Mouse (Mus musculus): Measurements from ENCODE around the gene Selenos.

Gene Selenos

GRCm38 (mm10) chr7:66087652-66088051 is 8.2 kb downstream of the Selenos start:
- DNase-seq = no peak

- DNase-seq = no peak
Measured at GRCm38 (mm10) chr7:66088077-66088476, 8.6 kb downstream of the Selenos start.

DNA sequence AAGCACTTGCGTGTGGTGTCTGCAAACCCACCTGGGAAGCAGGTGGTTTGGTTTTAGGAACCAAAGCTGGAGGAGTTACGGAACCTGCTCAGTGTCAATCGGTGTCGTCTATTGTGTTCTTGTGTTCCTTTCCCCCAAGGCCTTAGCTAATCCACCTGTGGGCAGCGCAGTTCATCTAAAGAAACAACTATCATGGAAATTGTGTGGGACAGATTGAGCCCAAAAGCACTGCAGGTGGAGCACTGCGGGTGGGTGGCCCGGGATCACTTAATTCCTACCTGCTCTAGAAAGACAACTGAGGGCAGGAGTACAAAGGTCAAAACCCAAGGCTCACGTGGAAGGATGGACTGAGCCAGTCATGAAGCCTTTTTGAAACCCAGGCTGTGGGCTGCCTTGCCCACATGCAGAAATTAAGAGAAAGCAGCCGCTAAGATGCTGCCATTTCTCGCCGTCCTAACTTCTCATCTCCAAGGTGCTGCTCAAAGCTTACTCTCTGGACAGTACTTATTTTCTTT is 11.3 kb downstream of the Selenos start:
- peak; percentile 34 for DNase-seq

DNA sequence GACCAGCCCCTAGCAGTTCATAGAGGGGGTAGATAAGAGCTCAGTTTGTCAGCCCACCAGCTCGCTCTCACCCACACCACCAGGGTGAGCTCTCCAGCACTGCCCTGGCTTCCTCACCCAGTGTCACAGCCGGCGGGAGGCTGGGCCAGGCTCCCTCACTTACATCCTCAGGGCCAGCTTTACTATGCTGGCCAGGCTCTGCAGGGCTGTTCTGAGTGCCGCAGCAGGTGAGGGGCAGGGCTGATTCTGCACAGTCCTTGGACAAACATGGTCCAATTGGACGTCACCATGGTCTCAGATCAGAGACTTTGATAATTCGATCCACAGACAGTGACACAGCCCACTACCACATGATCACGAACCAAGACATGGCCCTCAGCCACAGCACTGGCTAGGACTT is 12.1 kb downstream of the Selenos start:
- no peak for DNase-seq

DNA sequence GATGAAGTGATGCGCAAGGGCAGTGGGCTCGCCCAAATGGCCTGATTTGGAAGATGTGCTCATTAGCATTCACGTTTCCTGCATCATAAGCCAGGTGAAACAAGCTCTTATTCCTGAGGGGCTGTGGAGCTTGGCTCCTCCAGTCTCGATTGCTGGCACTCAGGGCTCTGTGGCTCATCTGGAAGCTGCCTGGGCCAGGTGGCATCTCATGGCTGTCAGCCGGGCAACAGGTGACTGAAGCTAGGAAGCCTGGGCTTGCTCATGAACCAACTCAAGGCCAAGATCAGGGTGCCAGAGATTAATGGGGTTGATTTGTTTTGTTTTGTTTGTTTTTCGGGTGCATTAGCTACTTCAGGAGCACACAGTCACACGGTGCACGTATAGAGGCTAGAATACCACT is 13.2 kb downstream of the Selenos start:
- no peak for DNase-seq

- DNase-seq = peak; percentile 72
Measured at GRCm38 (mm10) chr7:66094141-66094540, 14.7 kb downstream of the Selenos start.

- DNase-seq = no peak
Measured at GRCm38 (mm10) chr7:66098803-66099202, 19.4 kb downstream of the Selenos start.

DNA sequence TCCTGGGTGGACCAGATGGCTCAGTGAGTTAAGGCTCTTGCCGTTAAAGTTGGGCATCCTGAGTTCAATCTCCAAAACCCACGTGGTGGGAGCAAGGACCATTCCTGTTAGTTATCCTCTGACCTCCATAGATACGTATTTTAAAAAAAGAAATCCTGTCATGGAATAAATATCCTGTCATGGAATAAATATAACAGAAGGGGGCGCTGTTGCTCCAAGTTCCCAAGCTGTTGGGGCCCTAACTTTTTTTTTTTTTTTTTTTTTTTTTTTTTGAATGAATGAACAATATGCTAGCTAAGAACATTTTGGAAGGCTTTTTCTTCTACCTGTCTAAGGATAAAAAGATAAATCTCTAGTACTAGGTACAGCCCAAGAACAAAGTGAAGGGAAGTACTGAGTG is 22.4 kb downstream of the Selenos start:
- DNase-seq = peak; percentile 64

DNA sequence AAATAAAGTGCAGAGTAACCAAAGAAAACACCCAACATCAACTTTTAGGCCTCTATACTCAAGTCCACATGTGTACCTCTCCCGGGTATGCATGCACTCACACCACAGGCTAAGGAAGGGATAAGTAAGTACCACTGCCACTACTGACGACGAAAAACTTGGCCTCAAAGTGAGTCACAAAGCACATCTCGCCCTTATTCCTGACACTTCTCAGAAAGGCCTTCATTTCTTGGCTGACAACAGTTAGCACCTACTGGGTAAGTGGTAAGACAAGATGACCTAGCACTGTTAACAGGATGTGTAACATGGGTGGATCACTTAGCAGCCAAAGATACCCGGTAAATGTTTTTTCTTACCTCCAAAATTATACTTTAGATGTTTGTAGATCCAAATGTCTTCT is 25.1 kb downstream of the Selenos start:
- DNase-seq = no peak

GRCm38 (mm10) chr7:66105771-66106170 is 26.3 kb downstream of the Selenos start:
- no peak for DNase-seq

DNA sequence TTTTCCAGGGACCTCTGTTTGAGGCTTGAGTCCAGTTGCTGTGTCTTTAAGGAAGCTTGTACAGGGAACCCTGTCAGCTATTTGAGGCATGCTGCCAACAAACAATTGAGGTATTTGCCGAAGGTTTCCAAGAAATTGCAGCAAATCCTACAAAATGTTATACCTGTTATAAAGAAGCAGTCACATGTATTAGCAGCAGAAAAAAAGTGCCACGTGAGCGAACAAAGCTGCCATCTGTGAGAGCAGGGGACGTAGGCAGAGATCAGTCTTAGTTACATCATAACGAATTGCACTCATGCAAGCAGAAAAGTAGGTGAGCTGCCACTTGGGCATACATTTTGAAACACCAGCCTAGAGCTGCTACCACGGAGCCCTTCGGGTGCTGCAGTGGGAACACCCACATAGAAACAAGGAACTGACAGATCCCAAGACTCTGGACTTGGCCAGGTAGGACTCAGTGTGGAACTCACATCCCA is 27.2 kb downstream of the Selenos start:
- DNase-seq = peak; percentile 33

DNA sequence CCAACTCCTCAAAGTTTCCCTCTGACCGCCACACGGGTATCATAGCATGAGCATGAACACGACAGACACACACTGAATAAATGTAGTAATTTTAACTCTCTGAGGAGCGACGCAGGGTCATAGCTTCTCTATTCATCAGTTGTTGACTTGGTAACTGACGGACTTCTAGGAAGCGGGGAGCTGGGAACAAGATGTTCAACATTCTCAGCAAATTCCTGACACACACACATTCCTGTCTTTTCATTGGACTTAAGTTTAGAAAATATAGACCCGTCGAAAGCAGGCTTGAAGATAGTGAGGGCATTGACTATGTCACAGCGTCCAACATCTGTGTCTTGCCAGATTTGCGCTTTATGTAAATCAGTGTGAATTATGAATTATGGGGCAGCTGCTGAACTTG is 27.8 kb downstream of the Selenos start:
- peak; percentile 28 for DNase-seq

- peak; percentile 53 for DNase-seq
Measured at GRCm38 (mm10) chr7:66107930-66108329, 28.5 kb downstream of the Selenos start.

GRCm38 (mm10) chr7:66108961-66109854 is 29.8 kb downstream of the Selenos start, which contains the start of gene Chsy1:
Gene Chsy1 (plus strand): TSS chr7:66109515.
- peak; percentile 89 for DNase-seq

DNA sequence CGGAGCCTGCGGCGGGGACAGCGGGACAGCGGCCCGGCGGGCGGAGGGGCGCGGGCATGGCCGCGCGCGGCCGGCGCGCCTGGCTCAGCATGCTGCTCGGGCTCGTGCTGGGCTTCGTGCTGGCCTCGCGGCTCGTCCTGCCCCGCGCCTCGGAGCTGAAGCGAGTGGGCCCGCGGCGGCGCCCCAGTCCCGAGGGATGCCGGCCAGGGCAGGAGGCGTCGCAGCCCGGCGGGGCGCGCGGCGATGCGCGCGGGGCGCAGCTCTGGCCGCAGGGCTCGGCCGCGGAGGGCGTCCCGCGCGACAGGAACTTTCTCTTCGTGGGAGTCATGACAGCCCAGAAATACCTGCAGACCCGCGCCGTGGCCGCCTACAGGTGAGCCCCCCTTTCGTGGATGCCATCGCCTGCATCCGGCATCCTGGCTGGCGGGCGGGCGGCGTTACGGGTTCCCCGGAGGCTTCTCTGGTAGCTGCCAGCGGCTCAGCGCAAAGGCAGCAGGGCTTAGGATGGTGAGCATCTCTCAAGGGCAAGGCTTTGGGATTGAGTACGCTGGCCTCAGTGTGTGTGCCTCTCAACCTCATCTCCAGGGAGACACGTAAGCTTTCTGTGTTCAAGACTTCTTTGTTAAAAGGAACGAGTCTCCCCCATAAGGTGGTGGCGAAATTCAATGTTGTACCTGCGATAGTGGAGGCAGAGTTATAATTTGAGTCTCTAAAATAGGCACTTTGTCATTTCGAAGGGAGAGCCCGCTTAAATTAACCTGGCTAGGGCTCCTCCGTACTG is 30.6 kb downstream of the Selenos start:
- no peak for DNase-seq

DNA sequence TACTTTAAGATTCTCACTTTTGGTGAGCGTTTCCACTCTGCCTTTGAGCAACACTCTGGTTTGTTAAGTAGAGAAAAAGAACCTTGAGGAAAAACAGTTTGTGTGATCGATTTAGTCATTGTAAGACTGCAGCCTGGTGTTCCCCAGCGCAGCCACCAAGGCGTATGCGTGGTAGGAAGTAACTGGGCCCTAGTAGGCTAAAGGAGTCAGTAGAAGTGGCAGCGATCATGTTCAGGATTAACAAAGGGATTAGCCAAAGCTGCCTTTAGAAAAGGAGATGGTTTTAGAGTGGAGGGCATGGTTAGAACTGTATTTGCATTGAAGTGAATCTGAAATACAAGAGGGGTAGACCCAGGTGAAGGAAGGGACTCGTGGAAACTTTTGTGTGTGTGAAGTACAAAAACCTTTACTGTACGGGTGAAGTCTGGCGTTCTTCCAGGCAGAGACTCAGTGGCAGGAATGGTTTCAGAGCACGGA is 31.2 kb downstream of the Selenos start:
- no peak for DNase-seq

GRCm38 (mm10) chr7:66111211-66111610 is 31.8 kb downstream of the Selenos start:
- DNase-seq = no peak

- DNase-seq = no peak
Measured at GRCm38 (mm10) chr7:66113561-66113960, 34.1 kb downstream of the Selenos start.

DNA sequence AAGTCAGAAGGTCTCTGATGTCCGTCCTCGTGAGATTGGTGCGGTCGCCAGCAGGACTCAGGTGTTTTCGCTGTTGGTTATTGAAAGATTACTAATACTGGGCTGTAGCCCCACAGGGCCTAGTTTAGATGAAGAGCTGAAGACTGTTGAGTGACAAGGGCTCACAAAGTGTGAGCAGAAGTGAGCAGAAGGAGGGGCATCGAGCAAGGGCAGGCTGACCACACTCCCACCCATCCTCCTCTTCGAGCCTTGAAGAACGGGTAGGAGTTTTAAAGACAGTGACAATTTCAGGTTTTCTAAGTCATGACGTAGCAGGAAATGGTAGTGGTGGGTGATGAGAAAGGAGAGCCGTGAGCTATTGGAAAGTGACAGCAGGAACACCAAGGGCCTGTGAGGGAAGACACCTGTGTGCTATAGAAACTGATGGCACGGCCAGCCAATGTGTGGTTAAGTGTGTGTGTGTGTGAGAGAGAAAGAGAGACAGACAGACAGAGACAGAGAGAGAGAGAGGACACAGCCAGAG is 36.4 kb downstream of the Selenos start:
- no peak for DNase-seq

- DNase-seq = no peak
Measured at GRCm38 (mm10) chr7:66116906-66117482, 37.5 kb downstream of the Selenos start.

DNA sequence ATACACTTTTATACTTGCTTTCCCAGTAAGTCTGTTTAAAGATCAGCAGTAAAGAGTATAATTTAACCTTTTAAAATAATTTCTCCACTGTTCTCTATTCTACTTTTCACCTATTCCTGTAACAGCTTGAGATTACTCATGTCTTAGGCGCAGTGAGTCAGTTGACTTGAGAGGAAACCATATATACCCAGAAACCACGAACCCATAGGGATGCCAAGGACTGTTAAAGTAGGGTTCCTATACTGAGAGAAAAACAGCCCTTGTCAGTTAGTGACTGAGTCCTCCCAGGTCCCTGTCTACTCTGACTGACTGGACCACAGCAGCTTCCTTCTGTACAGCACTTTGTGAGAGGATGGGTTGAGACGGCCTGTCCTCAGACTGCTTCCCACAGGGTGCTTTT is 38.6 kb downstream of the Selenos start:
- DNase-seq = no peak

GRCm38 (mm10) chr7:66118796-66119195 is 39.3 kb downstream of the Selenos start:
- DNase-seq = no peak

GRCm38 (mm10) chr7:66120139-66120538 is 40.7 kb downstream of the Selenos start:
- no peak for DNase-seq
